Mouse (Mus musculus) yolk sac, embryonic 10.5 days (tissue): ENCODE measurements around the gene Gse1.

Experiments
- DNase-seq: peaks from one replicate; pipeline ENCODE4 v3.0.0-alpha.2; 2017; ENCODE audit warnings: low spot score

The Gse1 gene

GRCm38 (mm10) chr8:120376847-120377802, 148.9 kb downstream of the Gse1 start:
- no peak for DNase-seq

- DNase-seq = no peak
These were observed 149.5 kb downstream of the Gse1 start for GRCm38 (mm10) chr8:120377803-120378189.

GRCm38 (mm10) chr8:120378306-120378705, 150.1 kb downstream of the Gse1 start:
- no peak for DNase-seq

- no peak for DNase-seq
These were observed 150.8 kb downstream of the Gse1 start for GRCm38 (mm10) chr8:120379015-120379414.

- no peak for DNase-seq
These were observed 153.6 kb downstream of the Gse1 start for GRCm38 (mm10) chr8:120381865-120382264.

- DNase-seq = no peak
These were observed 154.4 kb downstream of the Gse1 start for GRCm38 (mm10) chr8:120382436-120383203.

GRCm38 (mm10) chr8:120383204-120383560, 154.9 kb downstream of the Gse1 start:
- DNase-seq = no peak

GRCm38 (mm10) chr8:120383713-120384112, 155.5 kb downstream of the Gse1 start:
- no peak for DNase-seq

- no peak for DNase-seq
These were observed 156.5 kb downstream of the Gse1 start for GRCm38 (mm10) chr8:120384745-120385144.

- DNase-seq = no peak
These were observed 160.0 kb downstream of the Gse1 start for GRCm38 (mm10) chr8:120388246-120388645.

GRCm38 (mm10) chr8:120390598-120390997, 162.3 kb downstream of the Gse1 start:
- DNase-seq = no peak

- DNase-seq = no peak
These were observed 163.6 kb downstream of the Gse1 start for GRCm38 (mm10) chr8:120391856-120392255.

GRCm38 (mm10) chr8:120393085-120393484, 164.8 kb downstream of the Gse1 start:
- no peak for DNase-seq

GRCm38 (mm10) chr8:120393871-120394275, 165.6 kb downstream of the Gse1 start:
- no peak for DNase-seq

- DNase-seq = no peak
These were observed 167.6 kb downstream of the Gse1 start for GRCm38 (mm10) chr8:120395892-120396291.

GRCm38 (mm10) chr8:120396756-120397155, 168.5 kb downstream of the Gse1 start:
- no peak for DNase-seq

- DNase-seq = no peak
These were observed 169.5 kb downstream of the Gse1 start for GRCm38 (mm10) chr8:120397444-120398411.

- DNase-seq = no peak
These were observed 171.1 kb downstream of the Gse1 start for GRCm38 (mm10) chr8:120399212-120399934.

GRCm38 (mm10) chr8:120401216-120401615, 173.0 kb downstream of the Gse1 start:
- no peak for DNase-seq

GRCm38 (mm10) chr8:120401712-120402111, 173.5 kb downstream of the Gse1 start:
- DNase-seq = no peak

- DNase-seq = no peak
These were observed 175.5 kb downstream of the Gse1 start for GRCm38 (mm10) chr8:120403606-120404269.
